12 mouse cellular contexts compared by ENCODE assay signal in genomic region chr13:55974105-55974504, GRCm38 (mm10).
A peak's percentile ranks its signal among the peaks of the same experiment; 100 is the strongest.
DNase-seq lines count a peak whose midpoint lies in the region; ATAC-seq lines count a peak whose summit lies in the region.
"Had no signal": no experiment of that assay in that cellular context is flagged by ENCODE, and none has a peak within 500 bp of the region (broad histone marks: within the 10 kb centered on the region; RNA-seq: fewer than 3 reads in every experiment).

No protein-coding gene starts in this region.

- intact Hi-C loops in left cerebral cortex, postnatal 4 days (cut with DNase I): no loop called here

- ATAC-seq in granulocyte monocyte progenitor cell, adult 5-6 weeks (replicated peaks; ENCODE audit: poor library complexity, severe bottlenecking): peak; percentile 59
- ATAC-seq: forebrain, embryonic 14.5 days had no signal

- peak; percentile 13 to 44 for DNase-seq in cerebellum, postnatal 14 days
- no peak for DNase-seq in cerebellum, adult 11 months
- peak; percentile 43 to 67 for DNase-seq in kidney, postnatal 4 days
- DNase-seq in kidney, postnatal 14 days: no peak
- peak; percentile 60 for DNase-seq in A20 (ENCODE audit: low read depth, low spot score)
- no peak for DNase-seq in spleen, postnatal 36 days (ENCODE audit: low spot score in 2 of 2)
- DNase-seq in left cerebral cortex, postnatal 4 days: no peak
- DNase-seq: adrenal gland, adult 8-10 months; cerebellum, postnatal 25 days; layer of hippocampus, adult 9-11 months had no signal

Comparison
In these comparisons a context has a peak if more than half of its experiments do, and no peak if none do; other contexts are left out.
1. DNase-seq: peak in cerebellum, postnatal 14 days (2 of 2), kidney, postnatal 4 days (2 of 2) and A20 (single experiment); none in cerebellum, adult 11 months (single experiment), kidney, postnatal 14 days (single experiment), spleen, postnatal 36 days (0 of 2) and left cerebral cortex, postnatal 4 days (single experiment).